Mouse (Mus musculus) heart, postnatal 0 days (tissue): ENCODE measurements around the gene Atp8b4. TPM values are rescaled to one million over a fixed set of nuclear protein-coding genes. Genes with fewer than 3 reads are reported as not detected.

Experiments used
- ATAC-seq: fragments of 200-750 bp; cut with Nextera tagmentation; 2 replicates; pipeline ENCODE4 v1.8.0; 2017; ENCODE audit warnings: low read depth, moderate number of reproducible peaks, moderate library complexity; ENCODE audit not compliant: insufficient read depth
- DNase-seq: peaks from one replicate; pipeline ENCODE4 v3.0.0-alpha.2; 2016; ENCODE audit warnings: low spot score
- H3K27ac ChIP-seq: fragments of 300-500 bp; sonication (generic); 2 replicates; pipeline ENCODE4 v1.5.1; 2014; ENCODE audit warnings: low read depth, mild to moderate bottlenecking
- H3K27me3 ChIP-seq: fragments of 300-500 bp; sonication (generic); 2 replicates; pipeline ENCODE4 v1.6.1; 2014; ENCODE audit warnings: low read length, mixed read lengths; ENCODE audit not compliant: control insufficient read depth, insufficient read depth
- H3K36me3 ChIP-seq: fragments of 300-500 bp; sonication (generic); replicated peaks from 2 replicates; pipeline ENCODE4 v1.6.1; 2014; ENCODE audit warnings: low read length, mixed read lengths; ENCODE audit not compliant: control insufficient read depth, insufficient read depth
- H3K4me1 ChIP-seq: fragments of 300-500 bp; sonication (generic); 2 replicates; pipeline ENCODE4 v1.6.1; 2014; ENCODE audit warnings: antibody characterized with exemption; ENCODE audit not compliant: control insufficient read depth, insufficient read depth
- H3K4me2 ChIP-seq: fragments of 300-500 bp; sonication (generic); 2 replicates; pipeline ENCODE4 v1.6.1; 2014; ENCODE audit warnings: low read depth, mild to moderate bottlenecking, low read length, moderate library complexity
- H3K4me3 ChIP-seq: fragments of 300-500 bp; sonication (generic); 2 replicates; pipeline ENCODE4 v1.5.1; 2014; ENCODE audit warnings: low read depth, low read length
- H3K9ac ChIP-seq: fragments of 300-500 bp; sonication (generic); replicated peaks from 2 replicates; pipeline ENCODE4 v1.6.1; 2014; ENCODE audit warnings: low read depth, low read length, mixed read lengths
- H3K9me3 ChIP-seq: fragments of 300-500 bp; sonication (generic); replicated peaks from 2 replicates; pipeline ENCODE4 v1.6.1; 2016; ENCODE audit warnings: low read length; ENCODE audit not compliant: control insufficient read depth
- CTCF ChIP-seq: IDR thresholded peaks from 2 replicates; pipeline ENCODE4 v1.5.1; 2016; ENCODE audit warnings: antibody characterized with exemption, control low read depth, low read depth
- EP300 ChIP-seq: IDR thresholded peaks from 2 replicates; pipeline ENCODE4 v1.6.1; 2016; ENCODE audit warnings: antibody characterized with exemption, low read depth
- WGBS: fragments of 180-500 bp; shearing (Covaris S2); extraction: QIAGEN DNeasy Blood & Tissue Kit; methylation state at CpG from one replicate; pipeline ENCODE4 v1.1.7; 2014; 5-methylcytosine and 5-hydroxymethylcytosine counted together
- polyA plus RNA-seq: library from polyadenylated mRNA; unstranded; fragments of >200 nt; fragmentation: Nextera tagmentation; extraction: Ambion mirVana; gene quantifications from 2 replicates; pipeline ENCODE4 v1.2.1, GENCODE M21; 2015
- total RNA-seq: library from RNA; depleted of rRNA; stranded (reverse); fragments of >200 nt; gene quantifications from 2 replicates; pipeline ENCODE4 v1.2.3, GENCODE M21; 2014; ENCODE audit warnings: low replicate concordance

Gene Atp8b4
- total and polyA plus RNA-seq, 2 experiments from 2014 or later, result 0.27 TPM; not detected in 1

- no peaks in the 10 kb centered on the region for H3K27me3 ChIP-seq
- H3K36me3 ChIP-seq, result no peaks in the 10 kb centered on the region
- ATAC-seq (no peak), DNase-seq (no peak)
- no peak overlapping the region for H3K9ac ChIP-seq
- H3K27ac ChIP-seq, result no peak overlapping the region
- no peaks in the 10 kb centered on the region for H3K4me1 ChIP-seq
- WGBS, result 81% methylated on average over 15 of the region's 15 CpGs
- H3K4me2 ChIP-seq, result no peak overlapping the region
- TF ChIP-seq EP300 (no peak), CTCF (no peak)
- no peak overlapping the region for H3K4me3 ChIP-seq
- no peaks in the 10 kb centered on the region for H3K9me3 ChIP-seq
These were observed 177.8 kb downstream of the Atp8b4 start for GRCm38 (mm10) chr2:126322631-126323031.

GRCm38 (mm10) chr2:126318071-126318470 is 182.4 kb downstream of the Atp8b4 start:
- Histone ChIP-seq H3K27ac (no peak overlapping the region), H3K9me3 (no peaks in the 10 kb centered on the region), H3K9ac (no peak overlapping the region), H3K36me3 (no peaks in the 10 kb centered on the region), H3K27me3 (no peaks in the 10 kb centered on the region), H3K4me3 (no peak overlapping the region), H3K4me1 (no peaks in the 10 kb centered on the region), H3K4me2 (no peak overlapping the region)
- WGBS, result 89% methylated on average over 6 of the region's 6 CpGs
- DNase-seq (no peak), ATAC-seq (no peak)
- TF ChIP-seq CTCF (no peak), EP300 (no peak)

GRCm38 (mm10) chr2:126316942-126317341 is 183.5 kb downstream of the Atp8b4 start:
- WGBS, result 43% methylated on average over 3 of the region's 3 CpGs
- no peak overlapping the region for H3K4me3 ChIP-seq
- no peaks in the 10 kb centered on the region for H3K27me3 ChIP-seq
- no peak overlapping the region for H3K9ac ChIP-seq
- H3K9me3 ChIP-seq, result no peaks in the 10 kb centered on the region
- no peak overlapping the region for H3K27ac ChIP-seq
- ATAC-seq (no peak), DNase-seq (no peak)
- H3K36me3 ChIP-seq, result no peaks in the 10 kb centered on the region
- H3K4me1 ChIP-seq, result no peaks in the 10 kb centered on the region
- no peak for TF ChIP-seq CTCF
- TF ChIP-seq EP300, result no peak
- H3K4me2 ChIP-seq, result no peak overlapping the region

GRCm38 (mm10) chr2:126316346-126316745 is 184.1 kb downstream of the Atp8b4 start:
- no peaks in the 10 kb centered on the region for H3K4me1 ChIP-seq
- no peak overlapping the region for H3K4me2 ChIP-seq
- H3K27ac ChIP-seq, result no peak overlapping the region
- H3K36me3 ChIP-seq, result no peaks in the 10 kb centered on the region
- no peaks in the 10 kb centered on the region for H3K9me3 ChIP-seq
- DNase-seq (no peak), ATAC-seq (no peak)
- TF ChIP-seq EP300, result no peak
- no peak for TF ChIP-seq CTCF
- H3K4me3 ChIP-seq, result no peak overlapping the region
- no peak overlapping the region for H3K9ac ChIP-seq
- 88% methylated on average over 2 of the region's 2 CpGs for WGBS
- H3K27me3 ChIP-seq, result no peaks in the 10 kb centered on the region

GRCm38 (mm10) chr2:126311056-126311455 is 189.4 kb downstream of the Atp8b4 start:
- no peaks in the 10 kb centered on the region for H3K9me3 ChIP-seq
- ATAC-seq (no peak), DNase-seq (no peak)
- H3K4me2 ChIP-seq, result no peak overlapping the region
- H3K4me1 ChIP-seq, result no peaks in the 10 kb centered on the region
- 70% methylated on average over 1 of the region's 1 CpGs for WGBS
- no peaks in the 10 kb centered on the region for H3K36me3 ChIP-seq
- TF ChIP-seq EP300 (no peak), CTCF (no peak)
- H3K4me3 ChIP-seq, result no peak overlapping the region
- H3K27ac ChIP-seq, result no peak overlapping the region
- H3K9ac ChIP-seq, result no peak overlapping the region
- no peaks in the 10 kb centered on the region for H3K27me3 ChIP-seq

GRCm38 (mm10) chr2:126309994-126310393 is 190.5 kb downstream of the Atp8b4 start:
- WGBS, result 77% methylated on average over 4 of the region's 4 CpGs

More at GRCm38 (mm10) chr2:126309994-126310393, 190.5 kb downstream of the Atp8b4 start:
- H3K4me3 ChIP-seq, result no peak overlapping the region
- ATAC-seq (no peak), DNase-seq (no peak)
- no peaks in the 10 kb centered on the region for H3K4me1 ChIP-seq
- no peak overlapping the region for H3K9ac ChIP-seq
- no peaks in the 10 kb centered on the region for H3K27me3 ChIP-seq
- no peak overlapping the region for H3K4me2 ChIP-seq
- H3K36me3 ChIP-seq, result no peaks in the 10 kb centered on the region
- H3K9me3 ChIP-seq, result no peaks in the 10 kb centered on the region
- no peak overlapping the region for H3K27ac ChIP-seq
- TF ChIP-seq EP300 (no peak), CTCF (no peak)
